Mouse (Mus musculus) gastrocnemius, postnatal 14 days (tissue): ENCODE measurements around the gene Hoxd11. TPM values are rescaled to one million over a fixed set of nuclear protein-coding genes. Genes with fewer than 3 reads are reported as not detected.

Source experiments
- DNase-seq: peaks from one replicate; pipeline ENCODE4 v3.0.0; 2021; ENCODE audit warnings: mixed read lengths
- intact Hi-C: fragments of 180-260 bp; cut with DNase I; formaldehyde crosslinking; loops from one replicate; pipeline ENCODE4 v1.15.1; 2025; ENCODE audit warnings: low total_unique reads
- long read RNA-seq, 2 experiments: library from polyadenylated mRNA; stranded (forward); transcript quantifications; one replicate each; pipeline ENCODE4 v2.0.0; 2021
- total RNA-seq, 2 experiments: library from RNA; stranded (reverse); gene quantifications; 2 replicates each; pipeline ENCODE4 v1.2.3; 2021

The Hoxd11 gene
- total RNA-seq: under 1 TPM in 1 of 2 experiments, not detected in 1; 0.29 TPM
- long read RNA-seq, experiment 1, partial matches to known transcripts: 0 of 2 reads
- long read RNA-seq, experiment 1, other reads (novel, unspliced or antisense): 0 of 2 reads
- long read RNA-seq, experiment 2: 0 reads

GRCm38 (mm10) chr2:74678891-74679595 lies at the start of gene Hoxd11:
Gene Hoxd11 (plus strand): TSS chr2:74679557.
- intact Hi-C loops: no loop called here
- DNase-seq: no peak

GRCm38 (mm10) chr2:74635412-74635811 lies 43.9 kb upstream of the Hoxd11 start:
- DNase-seq: no peak
- intact Hi-C loops: no loop called here

GRCm38 (mm10) chr2:74642431-74642830 lies 36.9 kb upstream of the Hoxd11 start:
- no peak for DNase-seq
- intact Hi-C loops: loop anchor here (10.0 kb wide), 1 partner anchor 58 kb away; no protein-coding TSS in a partner anchor

- DNase-seq: no peak
- intact Hi-C loops: loop anchor here (10.0 kb wide), 1 partner anchor 61 kb away; no protein-coding TSS in a partner anchor
Observed at GRCm38 (mm10) chr2:74645631-74646030, 33.7 kb upstream of the Hoxd11 start.

GRCm38 (mm10) chr2:74647082-74647864 lies 32.1 kb upstream of the Hoxd11 start:
- intact Hi-C loops: loop anchor here (10.0 kb wide), 1 partner anchor 62 kb away; no protein-coding TSS in a partner anchor
- DNase-seq: no peak

GRCm38 (mm10) chr2:74652996-74653340 lies 26.4 kb upstream of the Hoxd11 start:
- intact Hi-C loops: no loop called here
- DNase-seq: no peak

- DNase-seq: no peak
- intact Hi-C loops: no loop called here
Observed at GRCm38 (mm10) chr2:74653781-74654535, 25.4 kb upstream of the Hoxd11 start.

- intact Hi-C loops: loop anchor here (5.0 kb wide), 2 partner anchors 353 to 593 kb away; no protein-coding TSS in a partner anchor
- no peak for DNase-seq
Observed at GRCm38 (mm10) chr2:74654743-74655419, 24.5 kb upstream of the Hoxd11 start.

GRCm38 (mm10) chr2:74655420-74655781 lies 24.0 kb upstream of the Hoxd11 start:
- peak; percentile 66 for DNase-seq
- intact Hi-C loops: loop anchor here (5.0 kb wide), 2 partner anchors 353 to 593 kb away; no protein-coding TSS in a partner anchor

GRCm38 (mm10) chr2:74655821-74656631 lies 23.3 kb upstream of the Hoxd11 start:
- intact Hi-C loops: loop anchor here (5.0 kb wide), 2 partner anchors 354 to 594 kb away; no protein-coding TSS in a partner anchor
- DNase-seq: no peak

- intact Hi-C loops: loop anchor here (5.0 kb wide), 2 partner anchors 354 to 594 kb away; no protein-coding TSS in a partner anchor
- DNase-seq: no peak
Observed at GRCm38 (mm10) chr2:74656632-74657021, 22.7 kb upstream of the Hoxd11 start.

GRCm38 (mm10) chr2:74657251-74658023 lies 21.9 kb upstream of the Hoxd11 start:
- no peak for DNase-seq
- intact Hi-C loops: loop anchor here (5.0 kb wide), 2 partner anchors 355 to 595 kb away; no protein-coding TSS in a partner anchor

GRCm38 (mm10) chr2:74658024-74658666 lies 21.2 kb upstream of the Hoxd11 start:
- intact Hi-C loops: loop anchor here (5.0 kb wide), 2 partner anchors 356 to 596 kb away; no protein-coding TSS in a partner anchor
- no peak for DNase-seq

GRCm38 (mm10) chr2:74658667-74659371 lies 20.5 kb upstream of the Hoxd11 start:
- intact Hi-C loops: loop anchor here (5.0 kb wide), 2 partner anchors 357 to 597 kb away; no protein-coding TSS in a partner anchor
- DNase-seq: no peak

- DNase-seq: no peak
- intact Hi-C loops: loop anchor here (5.0 kb wide), 2 partner anchors 357 to 597 kb away; no protein-coding TSS in a partner anchor
Observed at GRCm38 (mm10) chr2:74659507-74660005, 19.8 kb upstream of the Hoxd11 start, which contains the start of gene Evx2. Gene Evx2 (minus strand): TSS chr2:74659557.
